Mouse (Mus musculus) heart, embryonic 16.5 days (tissue): Measurements from ENCODE around the gene Spryd7. TPM values are rescaled to one million over a fixed set of nuclear protein-coding genes. Genes with fewer than 3 reads are reported as not detected.
"Not testable (repeated sequence)": the region's sequence is repeated elsewhere in the genome, so short reads cannot be mapped to it uniquely, and the experiment has no call there.

Experiments
- ATAC-seq: fragments of 200-750 bp; cut with Nextera tagmentation; replicated peaks from 2 replicates; pipeline ENCODE4 v1.8.0; 2017; ENCODE audit warnings: moderate number of reproducible peaks; ENCODE audit not compliant: insufficient read depth, low FRiP score; ENCODE audit errors: extremely low read depth
- H3K27ac ChIP-seq: fragments of 300-500 bp; sonication (generic); 2 replicates; pipeline ENCODE4 v1.5.1; 2014; ENCODE audit warnings: mild to moderate bottlenecking, low read length, control low read depth, moderate library complexity
- H3K27me3 ChIP-seq: fragments of 300-500 bp; sonication (generic); 2 replicates; pipeline ENCODE4 v1.6.1; 2014; ENCODE audit warnings: low read length, mixed read lengths; ENCODE audit not compliant: control insufficient read depth, insufficient read depth
- H3K36me3 ChIP-seq: fragments of 300-500 bp; sonication (generic); 2 replicates; pipeline ENCODE4 v1.6.1; 2014; ENCODE audit not compliant: control insufficient read depth, insufficient read depth
- H3K4me1 ChIP-seq: fragments of 300-500 bp; sonication (generic); 2 replicates; pipeline ENCODE4 v1.6.1; 2014; ENCODE audit warnings: low read length, mixed read lengths; ENCODE audit not compliant: control insufficient read depth, insufficient read depth
- H3K4me2 ChIP-seq: fragments of 300-500 bp; sonication (generic); 2 replicates; pipeline ENCODE4 v1.6.1; 2014; ENCODE audit warnings: low read depth, mild to moderate bottlenecking, control low read depth, low read length
- H3K4me3 ChIP-seq: fragments of 300-500 bp; sonication (generic); 2 replicates; pipeline ENCODE4 v1.5.1; 2014; ENCODE audit warnings: mild to moderate bottlenecking, control low read depth, low read length
- H3K9ac ChIP-seq: fragments of 300-500 bp; sonication (generic); 2 replicates; pipeline ENCODE4 v1.6.1; 2014; ENCODE audit warnings: low read length, control low read depth
- H3K9me3 ChIP-seq: fragments of 300-500 bp; sonication (generic); replicated peaks from 2 replicates; pipeline ENCODE4 v1.6.1; 2016; ENCODE audit warnings: low read length; ENCODE audit not compliant: control insufficient read depth
- WGBS: fragments of 180-500 bp; shearing (Covaris S2); extraction: QIAGEN DNeasy Blood & Tissue Kit; methylation state at CpG from one replicate; pipeline ENCODE4 v1.1.7; 2014; 5-methylcytosine and 5-hydroxymethylcytosine counted together
- polyA plus RNA-seq: library from polyadenylated mRNA; unstranded; fragments of >200 nt; fragmentation: Nextera tagmentation; extraction: Ambion mirVana; gene quantifications from 2 replicates; pipeline ENCODE4 v1.2.1, GENCODE M21; 2015

The Spryd7 gene
- polyA plus RNA-seq = 22.4 and 29.6 TPM in 2 replicates

- Histone ChIP-seq H3K4me1 (peaks cover 2% of the 10 kb centered on the region; the same call in 1 of the 2 replicates), H3K4me3 (peak within 1 kb of the TSS; percentile 87), H3K27ac (peak within 1 kb of the TSS; percentile 89), H3K9ac (peak within 1 kb of the TSS; percentile 85), H3K36me3 (no peaks in the 10 kb centered on the region), H3K9me3 (peaks cover 4% of the 10 kb centered on the region), H3K4me2 (peak within 1 kb of the TSS; percentile 97), H3K27me3 (no peaks in the 10 kb centered on the region)
- peak; percentile 99 for ATAC-seq
- WGBS = 0% methylated on average over 72 of the region's 72 CpGs
These were observed at the start of gene Spryd7 for GRCm38 (mm10) chr14:61556289-61557147. Spryd7 (minus strand) TSS chr14:61556886.

- not testable (repeated sequence) for H3K4me3 ChIP-seq, H3K9ac ChIP-seq, H3K27ac ChIP-seq, H3K27me3 ChIP-seq, ATAC-seq, H3K9me3 ChIP-seq, H3K4me1 ChIP-seq, H3K4me2 ChIP-seq
- H3K36me3 ChIP-seq = 0 out of 2 replicates have a peak, but pooled peaks cover 11% of the 10 kb centered on the region
- WGBS = 83% methylated on average over 2 of the region's 2 CpGs
These were observed 49.4 kb upstream of the Spryd7 start for GRCm38 (mm10) chr14:61606088-61606487.

DNA sequence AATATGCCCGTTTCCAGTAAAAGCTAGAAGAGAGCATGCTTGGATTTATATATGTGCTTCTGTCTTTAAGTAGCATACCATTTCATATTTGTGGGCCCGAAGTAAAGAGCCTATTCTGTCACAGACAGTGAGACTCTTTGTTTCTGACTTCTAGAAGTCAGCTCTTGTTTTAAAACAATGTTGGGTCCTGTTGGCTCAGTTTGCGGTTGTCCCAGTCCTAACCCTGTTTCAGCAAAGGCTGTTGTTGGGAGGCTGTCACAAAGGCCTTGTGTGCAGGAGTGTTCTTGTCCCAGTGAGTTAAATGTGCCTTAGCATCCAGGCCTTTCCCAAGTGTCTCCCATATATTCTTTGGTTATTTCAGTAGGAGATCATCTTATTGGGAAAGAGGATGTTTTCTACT, 47.4 kb upstream of the Spryd7 start:
- ATAC-seq = no peak
- Histone ChIP-seq H3K4me3 (no peak overlapping the region), H3K4me1 (peaks cover 12% of the 10 kb centered on the region), H3K27me3 (no peaks in the 10 kb centered on the region), H3K4me2 (no peak overlapping the region), H3K9me3 (no peaks in the 10 kb centered on the region), H3K27ac (no peak overlapping the region), H3K9ac (no peak overlapping the region), H3K36me3 (0 out of 2 replicates have a peak, but pooled peaks cover 11% of the 10 kb centered on the region)
- WGBS = 88% methylated on average over 3 of the region's 3 CpGs

DNA sequence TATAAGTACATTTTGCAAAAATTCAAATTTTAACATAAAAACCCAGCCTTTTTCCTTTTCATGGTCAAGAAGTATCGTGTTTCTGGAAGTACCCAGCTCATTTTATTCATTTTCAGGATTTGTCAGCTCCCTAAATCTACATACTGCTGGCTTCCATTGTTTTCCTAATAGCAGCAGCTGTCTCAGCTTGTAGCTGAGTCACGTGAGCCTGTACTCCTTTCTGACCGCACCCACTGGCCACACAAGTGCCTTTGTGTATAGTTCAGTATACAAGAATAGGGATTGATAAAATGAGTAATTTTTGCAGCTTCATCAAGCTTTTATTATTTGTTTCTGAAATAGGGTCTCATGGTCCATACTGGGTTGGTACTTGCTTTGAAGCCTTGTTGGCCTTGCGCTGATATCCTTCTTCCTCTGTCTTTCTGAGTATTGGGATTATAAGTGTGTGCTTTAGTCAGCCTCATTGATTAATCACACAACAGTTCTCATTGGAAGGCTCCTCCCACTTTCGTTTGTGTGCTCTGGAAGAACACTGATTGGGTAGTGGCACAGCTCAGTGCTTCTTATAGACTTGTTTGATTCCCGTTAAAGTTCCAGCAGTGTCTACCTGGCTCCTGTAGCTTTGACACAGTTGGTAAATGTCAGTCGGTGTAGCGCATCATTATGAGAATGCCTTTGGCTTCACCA, 46.5 kb upstream of the Spryd7 start:
- Histone ChIP-seq H3K4me1 (peaks cover 12% of the 10 kb centered on the region), H3K36me3 (0 out of 2 replicates have a peak, but pooled peaks cover 11% of the 10 kb centered on the region), H3K4me2 (no peak overlapping the region), H3K9ac (no peak overlapping the region), H3K9me3 (no peaks in the 10 kb centered on the region), H3K27ac (no peak overlapping the region), H3K27me3 (no peaks in the 10 kb centered on the region), H3K4me3 (no peak overlapping the region)
- 85% methylated on average over 8 of the region's 8 CpGs for WGBS
- ATAC-seq = no peak

- 66% methylated on average over 9 of the region's 9 CpGs for WGBS
- Histone ChIP-seq H3K4me3 (no peak overlapping the region), H3K9ac (no peak overlapping the region), H3K4me1 (peaks cover 12% of the 10 kb centered on the region), H3K9me3 (no peaks in the 10 kb centered on the region), H3K27me3 (no peaks in the 10 kb centered on the region), H3K27ac (no peak overlapping the region; the same call in 1 of the 2 replicates), H3K4me2 (0 out of 2 replicates have a peak overlapping the region, but pooled peaks have one; percentile 26), H3K36me3 (0 out of 2 replicates have a peak, but pooled peaks cover 7% of the 10 kb centered on the region)
- no peak for ATAC-seq
These were observed 44.7 kb upstream of the Spryd7 start for GRCm38 (mm10) chr14:61601348-61601747.

DNA sequence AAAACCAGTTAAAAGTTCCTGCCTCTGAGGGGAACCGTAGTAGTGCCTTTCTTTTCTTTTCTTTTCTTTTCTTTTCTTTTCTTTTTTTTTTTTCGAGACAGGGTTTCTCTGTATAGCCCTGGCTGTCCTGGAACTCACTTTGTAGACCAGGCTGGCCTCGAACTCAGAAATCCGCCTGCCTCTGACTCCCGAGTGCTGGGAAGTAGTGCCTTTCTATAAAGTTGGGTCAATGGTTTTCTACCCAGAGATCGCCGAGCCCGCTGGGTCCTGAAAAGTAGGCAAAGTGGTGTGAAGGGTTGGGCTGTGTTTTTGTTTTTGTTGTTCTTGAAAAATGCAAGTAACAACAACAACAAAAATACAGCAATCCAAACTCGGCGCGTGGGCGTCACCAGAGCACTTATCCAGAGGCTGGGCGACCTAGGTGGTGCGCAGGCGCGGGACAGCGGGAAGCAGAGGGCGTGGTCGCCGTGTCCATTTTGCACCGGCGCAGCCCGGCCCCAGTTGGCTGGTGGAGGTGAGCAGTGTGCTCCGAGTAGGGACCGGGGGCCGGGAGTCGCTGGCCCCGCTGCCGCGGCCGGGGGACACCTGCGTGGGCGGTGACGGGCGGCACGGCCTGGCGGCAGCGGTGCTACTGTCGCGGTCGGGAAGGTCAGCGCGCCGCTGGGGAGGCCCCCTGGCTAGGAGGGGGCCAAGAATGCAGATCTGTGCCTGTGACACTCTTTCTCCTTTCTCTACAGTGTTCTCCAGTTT, 42.5 kb upstream of the Spryd7 start:
- 4% methylated on average over 44 of the region's 44 CpGs for WGBS
- Histone ChIP-seq H3K4me1 (peaks cover 12% of the 10 kb centered on the region), H3K9ac (peak overlapping the region; percentile 89), H3K4me3 (peak overlapping the region; percentile 75), H3K27me3 (no peaks in the 10 kb centered on the region), H3K36me3 (0 out of 2 replicates have a peak, but pooled peaks cover 4% of the 10 kb centered on the region), H3K27ac (peak overlapping the region; percentile 82), H3K9me3 (no peaks in the 10 kb centered on the region), H3K4me2 (peak overlapping the region; percentile 64)
- ATAC-seq = peak; percentile 97

- H3K9me3 ChIP-seq = no peaks in the 10 kb centered on the region
- no peaks in the 10 kb centered on the region for H3K27me3 ChIP-seq
- H3K9ac ChIP-seq = peak within 1 kb of the TSS; percentile 89
- no peak for ATAC-seq
- H3K27ac ChIP-seq = peak within 1 kb of the TSS; percentile 29
- peak within 1 kb of the TSS; percentile 75 for H3K4me3 ChIP-seq
- 41% methylated on average over 5 of the region's 5 CpGs for WGBS
- no peaks in the 10 kb centered on the region for H3K36me3 ChIP-seq
- H3K4me2 ChIP-seq = peak within 1 kb of the TSS; percentile 64
- H3K4me1 ChIP-seq = peaks cover 12% of the 10 kb centered on the region
These were observed 41.3 kb upstream of the Spryd7 start, which contains the start of gene Trim13 for GRCm38 (mm10) chr14:61597968-61598367. Trim13 (plus strand) TSS chr14:61598247.

DNA sequence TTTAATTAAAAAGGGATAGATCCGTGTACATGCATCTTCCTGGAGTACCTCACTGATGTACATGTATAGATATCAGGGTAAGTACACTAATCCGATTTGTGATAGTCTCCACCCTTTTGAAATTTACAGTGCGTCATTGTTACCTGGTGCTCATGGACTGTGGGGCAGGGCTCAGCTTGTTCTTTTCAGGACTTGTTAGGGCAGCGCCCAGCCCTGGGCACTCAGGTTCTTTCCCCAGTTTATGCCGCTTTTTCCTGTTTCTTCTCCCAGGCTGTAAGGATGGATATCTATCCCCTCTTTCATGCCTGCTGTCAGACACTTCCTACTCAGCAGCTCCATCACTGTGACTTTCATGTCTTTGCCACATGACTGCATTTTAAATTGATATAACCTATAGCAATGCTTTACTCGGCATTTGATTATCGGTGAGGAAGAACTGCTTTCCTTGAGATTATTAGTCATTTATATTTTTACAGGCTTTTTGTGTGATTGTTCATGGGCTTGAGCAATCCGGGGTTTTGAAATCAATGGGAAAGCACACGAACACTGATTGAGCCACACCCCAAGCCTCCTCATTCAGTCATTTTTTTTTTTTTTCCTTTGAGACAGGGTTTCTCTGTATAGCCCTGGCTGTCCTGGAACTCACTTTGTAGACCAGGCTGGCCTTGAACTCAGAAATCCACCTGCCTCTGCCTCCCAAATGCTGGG, 40.2 kb upstream of the Spryd7 start:
- 88% methylated on average over 9 of the region's 9 CpGs for WGBS
- H3K4me2 ChIP-seq = no peak overlapping the region
- ATAC-seq = no peak
- H3K27me3 ChIP-seq = no peaks in the 10 kb centered on the region
- no peak overlapping the region for H3K9ac ChIP-seq
- H3K9me3 ChIP-seq = no peaks in the 10 kb centered on the region
- H3K4me3 ChIP-seq = no peak overlapping the region
- H3K36me3 ChIP-seq = no peaks in the 10 kb centered on the region
- peaks cover 10% of the 10 kb centered on the region for H3K4me1 ChIP-seq
- no peak overlapping the region for H3K27ac ChIP-seq
